Mouse (Mus musculus) E14TG2a.4 (cell line): ENCODE measurements around the gene Ykt6.

Source experiments
- CTCF ChIP-seq: conservative IDR thresholded peaks from 2 replicates; pipeline ENCODE4 v1.5.1; 2014; ENCODE audit warnings: low read length
- NANOG ChIP-seq: IDR thresholded peaks from 2 replicates; pipeline ENCODE4 v1.6.1; 2014; ENCODE audit warnings: borderline replicate concordance, low read length, mixed read lengths
- POU5F1 ChIP-seq: IDR thresholded peaks from 2 replicates; pipeline ENCODE4 v1.6.1; 2014; ENCODE audit warnings: low read length, borderline replicate concordance

DNA sequence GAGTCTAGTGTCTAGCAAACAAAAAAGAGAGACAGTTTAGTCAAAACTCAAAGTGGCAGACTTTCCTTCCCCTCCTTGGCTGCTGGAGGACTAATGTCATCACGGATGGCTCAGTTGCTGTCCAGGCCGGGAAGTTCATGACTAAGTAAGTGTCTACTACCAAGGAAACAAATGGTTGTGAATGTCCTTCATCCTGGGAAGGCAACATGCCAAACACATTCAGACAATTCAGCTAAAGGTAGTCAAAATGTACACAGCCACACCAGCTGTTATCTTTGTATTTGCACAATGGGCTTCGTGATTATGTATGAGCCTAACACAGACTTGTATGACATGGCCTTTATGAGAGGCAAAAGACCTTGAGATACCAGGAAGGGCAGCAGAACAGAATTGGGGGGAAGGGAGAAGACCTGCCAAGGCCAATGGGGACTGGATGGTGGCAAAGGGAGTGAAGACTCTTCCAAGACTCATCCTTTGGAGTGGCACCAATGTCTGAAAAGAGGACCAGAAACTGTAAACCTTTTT is 28.7 kb upstream of the Ykt6 start:
- TF ChIP-seq CTCF (no peak), NANOG (no peak), POU5F1 (no peak)
